Mouse (Mus musculus) embryonic facial prominence, embryonic 14.5 days (tissue): ENCODE data around the gene Ccdc177. TPM values are rescaled to one million over a fixed set of nuclear protein-coding genes. Genes with fewer than 3 reads are reported as not detected.

Experiments
- ATAC-seq: fragments of 200-750 bp; cut with Nextera tagmentation; 2 replicates; pipeline ENCODE4 v1.8.0; 2017; ENCODE audit warnings: low read depth, moderate number of reproducible peaks, moderate TSS enrichment
- DNase-seq: peaks from one replicate; pipeline ENCODE4 v3.0.0-alpha.2; 2015; ENCODE audit warnings: low spot score
- H3K27ac ChIP-seq: fragments of 300-500 bp; sonication (generic); replicated peaks from 2 replicates; pipeline ENCODE4 v1.5.1; 2014; ENCODE audit warnings: low read depth, mild to moderate bottlenecking, low read length, moderate library complexity
- H3K27me3 ChIP-seq: fragments of 300-500 bp; sonication (generic); replicated peaks from 2 replicates; pipeline ENCODE4 v1.6.1; 2014; ENCODE audit warnings: low read length; ENCODE audit not compliant: control insufficient read depth, insufficient read depth
- H3K36me3 ChIP-seq: fragments of 300-500 bp; sonication (generic); 2 replicates; pipeline ENCODE4 v1.6.1; 2014; ENCODE audit warnings: low read length, mixed read lengths; ENCODE audit not compliant: control insufficient read depth, insufficient read depth
- H3K4me1 ChIP-seq: fragments of 300-500 bp; sonication (generic); 2 replicates; pipeline ENCODE4 v1.6.1; 2014; ENCODE audit warnings: antibody characterized with exemption, low read length; ENCODE audit not compliant: control insufficient read depth, insufficient read depth
- H3K4me2 ChIP-seq: fragments of 300-500 bp; sonication (generic); 2 replicates; pipeline ENCODE4 v1.6.1; 2014; ENCODE audit warnings: low read depth, mild to moderate bottlenecking, low read length, moderate library complexity, mixed read lengths
- H3K4me3 ChIP-seq: fragments of 300-500 bp; sonication (generic); 2 replicates; pipeline ENCODE4 v1.5.1; 2014; ENCODE audit warnings: low read depth, mild to moderate bottlenecking, low read length
- H3K9ac ChIP-seq: fragments of 300-500 bp; sonication (generic); 2 replicates; pipeline ENCODE4 v1.6.1; 2014; ENCODE audit warnings: low read depth, mild to moderate bottlenecking, low read length, moderate library complexity, mixed read lengths
- H3K9me3 ChIP-seq: fragments of 300-500 bp; sonication (generic); 2 replicates; pipeline ENCODE4 v1.6.1; 2016; ENCODE audit warnings: low read length; ENCODE audit not compliant: control insufficient read depth
- WGBS: fragments of 180-500 bp; shearing (Covaris S2); extraction: QIAGEN DNeasy Blood & Tissue Kit; methylation state at CpG from one replicate; pipeline ENCODE4 v1.1.7; 2014; 5-methylcytosine and 5-hydroxymethylcytosine counted together
- polyA plus RNA-seq: library from polyadenylated mRNA; unstranded; fragments of >200 nt; fragmentation: Nextera tagmentation; extraction: Ambion mirVana; gene quantifications from 2 replicates; pipeline ENCODE4 v1.2.1, GENCODE M21; 2014

The Ccdc177 gene
- polyA plus RNA-seq, 1 experiment from 2014 or later, result 0.14 TPM

DNA sequence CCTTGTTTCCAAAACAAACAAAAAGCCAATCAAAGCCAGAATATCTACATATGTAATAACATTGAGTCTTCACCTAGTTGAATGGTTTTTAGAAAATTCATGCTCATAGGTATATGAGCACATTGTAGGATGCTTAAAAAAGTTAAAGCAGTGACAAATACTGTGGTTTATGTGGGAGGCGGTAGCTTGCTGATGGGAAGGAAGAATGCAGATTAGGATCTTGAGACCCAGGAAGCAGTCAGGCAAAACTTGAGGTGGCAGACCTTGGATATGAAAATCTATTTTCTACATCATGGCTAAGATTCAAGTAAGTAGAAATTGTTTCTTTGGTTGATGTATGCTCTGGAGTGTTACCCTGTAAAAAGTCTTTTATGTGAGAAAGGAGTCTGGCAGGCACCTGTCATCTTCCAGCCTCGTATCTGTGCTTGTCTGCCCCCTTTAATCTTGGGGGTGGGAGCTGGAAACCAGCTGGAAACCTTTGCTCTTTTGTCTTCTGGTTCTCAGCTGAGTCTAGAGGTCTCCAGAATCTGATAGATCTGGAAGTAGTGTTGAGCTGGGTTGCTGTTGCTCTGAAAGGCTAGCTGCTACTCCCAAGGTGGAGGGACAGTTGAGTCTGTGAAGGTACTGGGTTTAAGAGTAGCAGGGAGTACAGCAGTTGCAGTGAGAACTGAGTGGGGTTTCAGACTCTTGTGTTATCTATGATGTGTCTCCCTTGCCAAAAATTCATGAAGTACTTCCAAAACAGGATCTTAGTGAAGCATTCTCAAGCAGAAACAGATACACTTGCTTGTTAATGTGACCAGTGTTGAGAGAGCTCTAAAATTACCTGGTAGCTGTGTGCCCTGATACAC is 34.7 kb upstream of the Ccdc177 start:
- H3K4me2 ChIP-seq, result no peak overlapping the region
- H3K4me1 ChIP-seq, result peaks cover 12% of the 10 kb centered on the region
- DNase-seq, result no peak
- no peak overlapping the region for H3K9ac ChIP-seq
- 0 out of 2 replicates have a peak, but pooled peaks cover 4% of the 10 kb centered on the region for H3K36me3 ChIP-seq
- no peaks in the 10 kb centered on the region for H3K9me3 ChIP-seq
- WGBS, result 80% methylated on average over 2 of the region's 2 CpGs
- no peak overlapping the region for H3K27ac ChIP-seq
- H3K27me3 ChIP-seq, result no peaks in the 10 kb centered on the region
- no peak for ATAC-seq
- H3K4me3 ChIP-seq, result no peak overlapping the region

DNA sequence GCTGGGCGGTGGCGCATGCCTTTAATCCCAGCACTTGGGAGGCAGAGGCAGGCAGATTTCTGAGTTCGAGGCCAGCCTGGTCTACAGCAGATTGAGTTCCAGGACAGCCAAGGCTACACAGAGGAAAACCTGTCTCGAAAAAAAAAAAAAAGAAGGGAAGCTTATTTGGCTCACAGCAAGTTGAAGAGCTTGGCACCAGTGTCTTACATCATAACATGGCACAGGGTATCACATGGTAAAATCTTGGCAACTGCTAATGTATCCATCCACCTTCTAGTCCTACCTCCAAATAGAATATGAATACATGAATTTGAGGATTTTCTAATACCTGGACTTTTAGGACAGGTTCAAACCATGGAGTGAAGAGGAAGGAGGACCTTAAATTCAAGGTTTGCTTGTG is 34.0 kb upstream of the Ccdc177 start:
- H3K4me1 ChIP-seq, result peaks cover 16% of the 10 kb centered on the region
- no peaks in the 10 kb centered on the region for H3K27me3 ChIP-seq
- WGBS, result 93% methylated on average over 4 of the region's 4 CpGs
- 0 out of 2 replicates have a peak, but pooled peaks cover 4% of the 10 kb centered on the region for H3K36me3 ChIP-seq
- H3K9ac ChIP-seq, result no peak overlapping the region
- no peak overlapping the region for H3K4me3 ChIP-seq
- H3K9me3 ChIP-seq, result no peaks in the 10 kb centered on the region
- no peak for ATAC-seq
- DNase-seq, result no peak
- H3K27ac ChIP-seq, result no peak overlapping the region
- no peak overlapping the region for H3K4me2 ChIP-seq

DNA sequence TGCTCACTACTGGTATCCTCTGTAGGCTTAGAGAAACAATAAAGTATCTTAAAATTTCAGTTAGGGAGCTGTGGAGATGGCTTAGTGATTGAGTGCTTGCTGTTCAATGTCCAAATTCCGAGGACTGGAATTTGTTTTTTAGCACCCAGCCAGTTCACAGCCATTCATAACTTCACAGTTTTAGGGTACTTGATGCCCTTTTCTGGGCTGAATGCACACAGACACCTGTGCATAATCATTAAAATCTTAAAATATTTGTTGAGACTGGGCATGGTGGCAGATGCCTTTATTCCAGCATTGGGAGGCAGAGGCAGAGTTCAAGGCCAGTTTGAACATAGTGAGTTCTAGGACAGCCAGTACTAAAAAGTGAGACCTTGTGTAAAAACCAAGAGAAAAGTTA is 33.0 kb upstream of the Ccdc177 start:
- Histone ChIP-seq H3K4me3 (no peak overlapping the region), H3K9ac (no peak overlapping the region), H3K36me3 (0 out of 2 replicates have a peak, but pooled peaks cover 4% of the 10 kb centered on the region), H3K4me1 (peaks cover 16% of the 10 kb centered on the region), H3K4me2 (no peak overlapping the region), H3K27me3 (no peaks in the 10 kb centered on the region), H3K27ac (no peak overlapping the region), H3K9me3 (no peaks in the 10 kb centered on the region)
- DNase-seq (no peak), ATAC-seq (no peak)
- WGBS, result 97% methylated on average over 1 of the region's 1 CpGs

DNA sequence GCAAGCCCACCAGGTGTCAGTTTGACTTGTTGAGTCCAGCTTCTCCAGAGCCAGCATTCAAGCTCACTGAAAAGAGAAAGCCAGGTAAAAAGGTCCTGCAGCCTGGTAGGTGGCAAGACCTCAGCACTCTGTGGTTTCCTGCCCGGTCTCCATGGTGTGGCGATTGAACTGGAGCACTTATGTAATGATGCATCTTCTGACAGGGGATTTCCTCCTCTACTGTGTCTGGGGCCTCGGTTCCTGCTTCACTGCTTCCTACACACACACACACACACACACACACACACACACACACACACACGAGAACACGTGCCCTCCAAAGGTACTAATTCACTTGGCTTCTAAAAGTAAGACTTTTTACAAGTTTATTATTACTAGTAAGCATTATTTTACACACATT is 32.4 kb upstream of the Ccdc177 start:
- no peak overlapping the region for H3K27ac ChIP-seq
- H3K27me3 ChIP-seq, result no peaks in the 10 kb centered on the region
- ATAC-seq (no peak), DNase-seq (no peak)
- 0 out of 2 replicates have a peak overlapping the region, but pooled peaks have one; percentile 64 for H3K4me2 ChIP-seq
- H3K9me3 ChIP-seq, result no peaks in the 10 kb centered on the region
- 0 out of 2 replicates have a peak, but pooled peaks cover 4% of the 10 kb centered on the region for H3K36me3 ChIP-seq
- 60% methylated on average over 5 of the region's 5 CpGs for WGBS
- H3K4me3 ChIP-seq, result no peak overlapping the region
- H3K9ac ChIP-seq, result no peak overlapping the region
- peaks cover 16% of the 10 kb centered on the region for H3K4me1 ChIP-seq

DNA sequence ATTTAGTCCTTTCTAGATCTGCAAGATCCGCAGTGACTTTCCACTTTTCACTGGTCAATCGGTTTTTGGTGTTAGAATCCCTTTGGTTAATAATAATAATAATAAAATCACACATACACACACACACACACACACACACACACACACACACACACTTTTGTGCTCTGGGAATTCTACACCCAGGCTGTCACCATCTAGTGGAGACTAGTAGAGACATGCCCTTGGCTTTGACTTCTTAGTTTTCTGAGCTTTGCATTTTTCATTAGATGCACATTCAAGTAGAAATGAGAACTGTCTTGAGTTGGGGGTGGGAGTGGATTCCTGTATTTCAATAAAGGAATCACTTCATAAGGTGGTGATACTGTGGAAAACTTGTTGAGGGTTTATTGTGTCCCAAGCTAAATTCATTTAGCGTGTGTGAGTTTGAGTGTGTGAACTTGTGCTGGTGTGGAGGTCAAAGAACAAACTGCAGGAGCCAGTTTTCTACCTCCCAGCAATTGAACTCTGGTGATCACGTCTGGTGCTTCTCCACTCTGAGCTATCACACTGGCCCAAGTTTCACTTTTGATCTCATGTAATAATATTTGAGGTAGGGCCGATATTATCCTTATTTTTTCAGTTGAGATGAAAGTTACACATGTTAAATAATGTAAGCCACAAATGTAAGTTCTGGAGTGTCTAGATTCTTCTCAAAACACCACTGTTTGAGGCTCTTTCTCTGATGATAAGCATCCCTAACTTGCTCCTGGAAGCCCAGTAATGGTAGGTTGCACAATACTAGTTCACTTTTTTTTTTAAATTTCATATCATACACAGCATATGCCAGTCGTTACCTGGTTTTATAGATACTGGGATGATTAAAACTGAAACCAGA is 31.3 kb upstream of the Ccdc177 start:
- H3K4me3 ChIP-seq, result peak overlapping the region; percentile 92
- no peaks in the 10 kb centered on the region for H3K9me3 ChIP-seq
- 0 out of 2 replicates have a peak, but pooled peaks cover 4% of the 10 kb centered on the region for H3K36me3 ChIP-seq
- 36% methylated on average over 6 of the region's 6 CpGs for WGBS
- H3K27ac ChIP-seq, result peak overlapping the region; percentile 92; the same call in 1 of the 2 replicates
- peak overlapping the region; percentile 64 for H3K4me2 ChIP-seq
- peaks cover 16% of the 10 kb centered on the region for H3K4me1 ChIP-seq
- peak overlapping the region; percentile 85 for H3K9ac ChIP-seq
- H3K27me3 ChIP-seq, result no peaks in the 10 kb centered on the region
- no peak for ATAC-seq
- DNase-seq, result peak; percentile 80

DNA sequence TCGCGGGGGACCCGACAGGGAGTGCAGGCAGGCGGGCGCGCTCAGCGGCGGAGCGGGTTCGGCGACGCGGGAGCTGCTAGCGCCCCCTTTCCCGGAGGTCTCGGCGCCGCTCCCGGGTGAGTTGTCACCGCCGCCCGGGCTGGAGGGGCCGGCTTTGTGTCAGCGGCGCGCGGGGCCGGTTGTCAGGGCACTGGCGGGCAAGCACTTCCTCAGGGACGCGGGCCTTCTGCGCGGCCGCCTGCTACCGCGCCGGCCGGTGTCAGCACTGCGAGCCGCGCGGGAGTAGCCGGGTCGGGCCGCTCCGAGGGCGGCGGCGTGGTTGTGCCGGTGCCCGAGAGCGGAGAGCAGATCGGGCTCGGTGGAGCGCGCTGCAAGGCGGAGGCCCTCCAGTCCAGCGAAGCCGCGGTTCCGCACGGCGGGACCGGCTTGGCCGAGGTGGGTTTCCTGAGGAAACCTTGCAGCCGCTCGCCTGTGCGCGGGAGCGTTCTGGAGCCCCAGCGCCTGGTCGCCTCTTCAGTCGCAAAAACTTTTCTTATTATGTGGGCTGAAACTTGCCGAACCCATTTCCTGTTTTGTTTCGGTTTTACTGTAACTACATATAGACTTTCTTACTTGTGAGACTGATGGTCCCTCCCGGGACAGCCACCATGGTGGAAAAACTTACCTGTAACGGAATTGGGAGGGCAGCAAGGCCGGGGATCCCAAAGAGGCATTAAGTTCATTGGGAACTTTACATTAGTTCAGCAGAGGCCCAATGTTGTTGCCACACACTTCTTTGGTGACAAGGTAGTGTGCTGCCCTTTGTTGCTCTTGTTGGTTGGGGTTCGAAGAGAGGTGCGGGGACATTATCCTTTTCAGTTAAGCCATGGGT is 30.4 kb upstream of the Ccdc177 start:
- H3K27ac ChIP-seq, result peak overlapping the region; percentile 92
- H3K4me2 ChIP-seq, result peak overlapping the region; percentile 64
- WGBS, result under 1% methylated on average over 20 of the region's 80 CpGs
- ATAC-seq, result peak; percentile 78
- H3K9me3 ChIP-seq, result no peaks in the 10 kb centered on the region
- H3K4me3 ChIP-seq, result peak overlapping the region; percentile 92
- H3K4me1 ChIP-seq, result peaks cover 16% of the 10 kb centered on the region
- H3K27me3 ChIP-seq, result no peaks in the 10 kb centered on the region
- 0 out of 2 replicates have a peak, but pooled peaks cover 4% of the 10 kb centered on the region for H3K36me3 ChIP-seq
- no peak for DNase-seq
- peak overlapping the region; percentile 85 for H3K9ac ChIP-seq

DNA sequence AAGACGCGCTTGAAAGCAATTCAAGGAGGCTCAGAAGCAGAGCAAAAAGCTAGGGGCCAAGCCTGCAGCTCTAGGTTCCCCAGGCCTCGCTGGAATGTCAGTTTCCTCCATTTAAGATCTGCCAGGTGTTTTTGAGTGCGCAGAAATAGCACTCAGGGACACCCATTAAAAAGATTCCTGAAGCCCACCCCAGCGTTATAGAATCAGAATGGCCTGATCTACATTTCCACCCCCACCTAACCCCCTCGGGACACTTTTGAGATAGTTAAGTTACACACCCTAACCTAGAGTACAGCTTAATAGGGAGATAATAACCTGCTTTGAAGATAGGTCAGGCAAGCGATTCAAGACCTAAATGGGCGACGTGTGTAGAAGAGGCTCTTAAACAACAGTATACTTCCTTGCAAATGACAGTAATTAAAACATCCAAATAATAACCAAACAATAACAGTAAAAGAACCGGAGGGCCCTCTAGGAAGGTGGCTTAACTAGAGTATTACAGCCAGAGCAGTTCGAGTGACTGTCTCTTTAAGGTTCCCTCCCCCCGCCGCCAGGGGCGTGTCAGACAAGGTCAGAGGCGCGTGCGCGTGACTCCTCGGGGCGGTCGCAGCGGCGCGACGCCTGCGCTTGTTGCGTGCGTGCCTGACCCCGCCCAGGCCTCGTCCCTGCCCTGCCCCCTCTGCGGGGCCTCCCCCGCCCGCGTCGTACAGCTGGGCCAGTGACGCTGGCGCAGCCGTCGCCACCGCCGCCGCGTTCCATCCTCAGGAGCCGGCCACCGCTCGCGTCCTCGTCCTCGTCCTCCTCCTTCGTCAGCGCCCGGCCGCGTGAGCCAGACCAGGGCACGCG is 29.6 kb upstream of the Ccdc177 start, which contains the start of gene Susd6:
Gene Susd6, plus strand, starts transcription at position 662 of the 846 bp plus-strand sequence.
- 0 out of 2 replicates have a peak, but pooled peaks cover 4% of the 10 kb centered on the region for H3K36me3 ChIP-seq
- peak; percentile 99 for DNase-seq
- peaks cover 16% of the 10 kb centered on the region for H3K4me1 ChIP-seq
- peak within 1 kb of the TSS; percentile 85 for H3K9ac ChIP-seq
- H3K4me3 ChIP-seq, result peak within 1 kb of the TSS; percentile 92
- H3K4me2 ChIP-seq, result peak within 1 kb of the TSS; percentile 64
- no peaks in the 10 kb centered on the region for H3K9me3 ChIP-seq
- 5% methylated on average over 30 of the region's 56 CpGs for WGBS
- peak; percentile 97 for ATAC-seq
- H3K27ac ChIP-seq, result peak within 1 kb of the TSS; percentile 92
- H3K27me3 ChIP-seq, result no peaks in the 10 kb centered on the region
